Mouse (Mus musculus) Muller cell, postnatal 12 days (primary cell): ENCODE measurements around the gene Pdcd2.

Experiments
- DNase-seq: peaks from one replicate; pipeline ENCODE4 v3.0.0-alpha.2; 2015; ENCODE audit errors: inconsistent ontology term

Gene Pdcd2

GRCm38 (mm10) chr17:15498753-15499113 lies 28.4 kb downstream of the Pdcd2 start:
- peak; percentile 23 for DNase-seq

- DNase-seq: peak; percentile 96
Measured at GRCm38 (mm10) chr17:15497882-15498752, 29.0 kb downstream of the Pdcd2 start.

DNA sequence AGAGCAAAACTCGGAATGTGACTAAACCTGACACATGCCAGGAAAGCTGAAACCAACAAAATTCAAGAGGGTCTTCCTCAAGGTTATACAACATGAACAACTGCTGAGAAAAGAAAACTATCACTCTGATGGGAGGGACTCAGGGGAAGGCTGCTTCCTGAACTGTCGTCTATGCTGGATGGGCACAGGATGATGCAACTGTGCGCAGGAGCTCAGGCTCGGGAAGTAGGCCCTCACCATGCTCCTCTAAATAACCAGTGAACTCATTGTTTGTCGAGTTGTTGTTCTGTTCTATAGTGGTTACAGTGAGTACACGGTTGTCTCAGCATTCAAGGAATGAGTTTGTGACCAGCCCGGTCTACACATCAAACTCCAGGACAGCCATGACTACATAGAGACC lies 36.6 kb downstream of the Pdcd2 start:
- no peak for DNase-seq

DNA sequence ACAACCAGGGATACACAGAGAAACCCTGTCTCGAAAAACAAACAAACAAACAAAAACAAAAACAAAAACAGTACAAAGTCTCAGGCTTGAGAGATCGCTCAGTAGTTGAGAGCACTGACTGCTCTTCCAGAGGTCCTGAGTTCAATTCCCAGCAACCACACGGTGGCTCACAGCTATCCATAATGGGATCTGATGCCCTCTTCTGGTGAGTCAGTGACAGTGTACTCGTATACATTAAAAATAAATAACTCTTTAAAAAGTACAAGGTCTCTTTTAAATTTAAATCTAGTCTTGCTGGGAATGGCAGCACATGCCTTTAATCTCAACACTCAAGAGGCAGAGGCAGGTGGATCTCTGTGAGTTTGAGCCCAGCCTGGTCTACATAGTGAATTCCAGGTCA lies 54.4 kb downstream of the Pdcd2 start:
- DNase-seq: no peak
